Mouse (Mus musculus) cortical plate, adult 2 months (tissue): Measurements from ENCODE around the gene Ifrd2. TPM values are rescaled to one million over a fixed set of nuclear protein-coding genes. Genes with fewer than 3 reads are reported as not detected.

Experiments used
- H3K27ac ChIP-seq: fragments of 200-500 bp; 2 replicates; pipeline ENCODE4 v1.5.1; 2012; ENCODE audit warnings: low read length, control low read depth, inconsistent platforms; ENCODE audit not compliant: insufficient read depth
- H3K4me1 ChIP-seq: fragments of 200-500 bp; 2 replicates; pipeline ENCODE4 v1.6.1; 2011; ENCODE audit warnings: low read length; ENCODE audit not compliant: control insufficient read depth, insufficient read depth
- H3K4me3 ChIP-seq: fragments of 200-500 bp; 2 replicates; pipeline ENCODE4 v1.5.1; 2011; ENCODE audit warnings: mild to moderate bottlenecking, low read length, control low read depth; ENCODE audit not compliant: insufficient read depth
- CTCF ChIP-seq: fragments of 200-500 bp; IDR thresholded peaks from 2 replicates; pipeline ENCODE4 v1.5.1; 2011; ENCODE audit warnings: mild to moderate bottlenecking, control low read depth, low read length; ENCODE audit not compliant: insufficient read depth; ENCODE audit errors: extremely low read depth
- POLR2A ChIP-seq: fragments of 200-500 bp; IDR thresholded peaks from 2 replicates; pipeline ENCODE4 v1.6.1; 2011; ENCODE audit warnings: mild to moderate bottlenecking, low read length, control low read depth; ENCODE audit not compliant: insufficient read depth; ENCODE audit errors: extremely low read depth
- polyA plus RNA-seq: library from polyadenylated mRNA; depleted of rRNA; stranded (reverse); fragments of >200 nt; gene quantifications from 2 replicates; pipeline ENCODE4 v1.2.3, GENCODE M21; 2012; rRNA removed

The Ifrd2 gene
- polyA plus RNA-seq, 1 experiment: 16.3 TPM

GRCm38 (mm10) chr9:107632478-107632877, 45.0 kb downstream of the Ifrd2 start:
- Histone ChIP-seq H3K27ac (peak overlapping the region; percentile 85), H3K4me3 (peak overlapping the region; percentile 62), H3K4me1 (peaks cover 11% of the 10 kb centered on the region)
- no peak for TF ChIP-seq CTCF
- no peak for TF ChIP-seq POLR2A

DNA sequence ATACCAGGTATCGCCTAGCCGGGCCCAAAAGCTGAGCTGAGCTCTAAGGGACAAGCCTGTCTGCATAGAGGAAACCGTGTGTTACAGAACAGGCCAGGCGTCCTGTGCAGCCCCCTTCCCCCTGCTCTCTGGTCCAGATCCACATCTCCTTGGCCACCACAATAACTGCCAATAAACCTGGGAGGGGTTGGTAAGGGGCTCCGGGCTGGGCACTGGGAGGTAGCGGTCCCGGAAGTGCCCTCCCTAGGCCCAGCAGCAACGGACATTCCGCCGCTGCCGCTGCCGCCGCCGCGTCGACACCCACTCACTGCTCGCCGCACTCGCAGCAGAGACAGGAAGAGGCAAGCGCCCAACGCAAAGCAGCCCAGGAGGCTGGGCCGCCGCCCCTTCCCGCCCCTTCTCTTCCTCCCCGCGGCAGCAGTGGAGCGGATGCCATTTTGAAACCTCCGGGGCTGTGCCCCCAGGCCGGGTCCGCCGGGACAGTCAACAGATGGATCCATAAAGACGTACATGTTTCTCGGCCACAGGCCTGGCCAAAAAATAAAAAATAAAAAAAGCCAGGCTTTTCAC, 45.7 kb downstream of the Ifrd2 start:
- peak overlapping the region; percentile 62 for H3K4me3 ChIP-seq
- H3K27ac ChIP-seq: peak overlapping the region; percentile 85
- TF ChIP-seq CTCF: no peak
- peak; percentile 63; the same call in 1 of the 2 replicates for TF ChIP-seq POLR2A
- H3K4me1 ChIP-seq: peaks cover 6% of the 10 kb centered on the region

DNA sequence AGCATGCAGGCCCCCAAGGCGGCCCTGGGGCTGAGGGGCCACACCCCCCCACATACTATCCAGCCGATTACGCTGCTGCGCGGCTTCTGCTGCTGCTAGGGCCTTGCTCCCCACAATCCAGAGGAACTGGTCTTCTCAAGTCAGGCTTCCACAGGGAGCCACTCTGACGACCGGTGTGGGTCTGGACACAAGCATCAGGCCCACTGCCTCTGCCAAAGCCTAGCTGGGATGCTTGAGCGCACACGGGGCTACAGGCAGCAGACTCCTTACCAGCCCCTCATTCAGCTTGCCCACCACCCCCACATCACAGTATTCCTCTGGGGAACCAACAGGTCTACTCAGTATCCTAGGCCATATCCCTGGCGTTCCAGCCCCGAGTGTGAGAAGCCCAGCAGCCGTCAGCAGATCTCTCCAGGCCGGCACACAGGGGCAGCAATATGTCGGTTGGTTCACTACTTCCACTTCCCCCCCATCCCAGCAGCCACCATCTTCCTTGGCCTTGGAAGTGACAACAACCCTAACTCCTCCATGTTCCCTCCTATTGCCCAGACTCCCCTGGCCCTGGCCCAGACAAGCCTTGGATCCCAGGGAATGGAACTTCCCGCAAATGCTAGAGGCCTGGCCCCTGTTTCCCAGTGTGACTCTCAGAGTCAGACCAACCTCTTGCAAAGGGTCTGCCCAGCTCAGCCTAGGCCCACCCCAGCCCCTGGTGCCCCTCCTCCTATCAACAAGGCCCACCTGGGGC, 46.4 kb downstream of the Ifrd2 start:
- H3K4me1 ChIP-seq: peaks cover 6% of the 10 kb centered on the region
- peak overlapping the region; percentile 62 for H3K4me3 ChIP-seq
- H3K27ac ChIP-seq: peak overlapping the region; percentile 85
- TF ChIP-seq POLR2A: no peak
- no peak for TF ChIP-seq CTCF

DNA sequence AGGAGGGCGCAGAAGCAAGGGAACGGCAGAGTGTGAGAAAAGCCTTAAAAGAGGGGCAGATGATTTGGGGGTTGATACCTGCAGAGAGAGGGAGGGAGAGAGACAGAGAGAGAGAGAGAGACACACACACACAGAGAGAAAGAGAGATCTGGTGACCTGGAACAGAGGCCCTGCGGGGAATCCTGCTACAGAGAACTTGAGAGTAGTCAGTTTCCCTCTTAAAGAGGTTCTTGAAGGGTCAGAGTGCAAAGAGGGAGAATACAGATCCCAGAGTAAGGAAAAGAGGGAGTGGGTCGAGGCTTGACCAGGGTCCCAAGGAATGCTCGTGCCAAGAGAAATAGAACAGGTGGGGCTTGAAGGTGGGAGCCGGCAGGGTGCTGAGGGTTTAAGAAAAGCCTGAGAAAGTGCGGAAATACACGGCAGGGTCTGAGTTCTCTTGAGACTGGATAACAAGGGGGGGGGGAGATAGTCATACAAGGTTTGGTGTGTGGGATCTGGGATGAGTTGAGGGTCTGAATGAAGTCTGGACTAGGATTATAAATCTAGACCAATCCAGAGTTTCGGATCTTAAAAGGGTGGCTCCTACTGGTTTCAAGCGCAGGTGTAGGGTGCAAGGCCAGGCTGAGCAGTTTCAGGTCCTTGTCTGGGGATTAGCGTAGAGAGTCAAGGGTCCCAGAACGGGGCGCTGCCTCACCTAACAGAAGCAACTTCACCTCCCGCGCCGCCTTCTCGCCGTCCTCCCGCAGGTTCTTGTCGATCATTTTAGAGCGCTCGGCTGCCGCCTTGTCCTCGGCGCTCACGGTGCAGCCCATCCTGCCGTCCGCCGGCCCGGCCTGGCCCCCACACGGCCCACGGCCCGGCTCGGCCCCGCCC, 47.2 kb downstream of the Ifrd2 start:
- Histone ChIP-seq H3K4me3 (peak overlapping the region; percentile 62), H3K27ac (peak overlapping the region; percentile 48), H3K4me1 (peaks cover 4% of the 10 kb centered on the region)
- no peak for TF ChIP-seq CTCF
- TF ChIP-seq POLR2A: no peak

- Histone ChIP-seq H3K27ac (peak within 1 kb of the TSS; percentile 48), H3K4me3 (peak within 1 kb of the TSS; percentile 62), H3K4me1 (peaks cover 4% of the 10 kb centered on the region)
- peak; percentile 93 for TF ChIP-seq POLR2A
- TF ChIP-seq CTCF: no peak
Observed at GRCm38 (mm10) chr9:107635279-107636028, 48.0 kb downstream of the Ifrd2 start, which contains the start of gene Gnai2. Gene Gnai2, minus strand, starts transcription at chr9:107635367.

DNA sequence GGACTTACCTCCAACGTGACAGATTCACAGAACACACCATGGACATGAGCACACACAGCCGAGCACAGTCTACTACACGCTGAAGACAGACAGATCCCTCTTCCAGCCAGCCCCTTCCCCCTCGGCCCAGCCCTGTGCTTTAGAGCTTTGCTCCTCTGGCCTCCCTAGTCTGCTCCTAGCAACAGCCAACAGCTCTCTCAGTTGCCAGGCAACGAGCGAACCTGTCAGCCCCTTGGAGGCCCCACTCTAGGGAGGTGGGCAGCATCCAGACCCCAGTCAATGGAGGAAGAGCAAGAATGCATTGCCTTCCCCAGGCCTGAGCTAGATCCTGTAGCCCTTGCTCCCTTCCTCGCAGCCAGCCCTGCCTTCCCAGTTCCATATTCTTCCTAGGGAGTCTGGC, 49.6 kb downstream of the Ifrd2 start:
- no peak for TF ChIP-seq POLR2A
- TF ChIP-seq CTCF: no peak
- Histone ChIP-seq H3K4me3 (no peak overlapping the region), H3K27ac (no peak overlapping the region), H3K4me1 (peaks cover 4% of the 10 kb centered on the region)

- H3K4me1 ChIP-seq: no peaks in the 10 kb centered on the region
- no peak overlapping the region for H3K27ac ChIP-seq
- TF ChIP-seq POLR2A: no peak
- no peak for TF ChIP-seq CTCF
- no peak overlapping the region for H3K4me3 ChIP-seq
Observed at GRCm38 (mm10) chr9:107640257-107640772, 52.9 kb downstream of the Ifrd2 start.

- TF ChIP-seq POLR2A: no peak
- no peak for TF ChIP-seq CTCF
- H3K4me3 ChIP-seq: no peak overlapping the region
- no peak overlapping the region for H3K27ac ChIP-seq
- no peaks in the 10 kb centered on the region for H3K4me1 ChIP-seq
Observed at GRCm38 (mm10) chr9:107641666-107642065, 54.2 kb downstream of the Ifrd2 start.

Other genes with a start within 250 kb of the Ifrd2 start
- gene Hemk1, start 249.3 kb upstream of the Ifrd2 start, polyA plus RNA-seq: 33.0 and 33.7 TPM in 2 replicates
- gene 6430571L13Rik, start 247.0 kb upstream of the Ifrd2 start, polyA plus RNA-seq: 5.1 and 5.2 TPM in 2 replicates
- gene Cacna2d2, start 188.0 kb upstream of the Ifrd2 start, polyA plus RNA-seq: 29.2 and 32.9 TPM in 2 replicates
- gene Tmem115, start 53.7 kb upstream of the Ifrd2 start, polyA plus RNA-seq: 35.4 and 36.5 TPM in 2 replicates
- 29.5 and 31.3 TPM in 2 replicates for gene Cyb561d2, start 45.4 kb upstream of the Ifrd2 start, polyA plus RNA-seq
- 66.7 and 67.2 TPM in 2 replicates for gene Nprl2, start 45.4 kb upstream of the Ifrd2 start, polyA plus RNA-seq
- 6.0 and 6.7 TPM in 2 replicates for gene Zmynd10, start 40.3 kb upstream of the Ifrd2 start, polyA plus RNA-seq
- 24.4 and 24.5 TPM in 2 replicates for gene Rassf1, start 36.1 kb upstream of the Ifrd2 start, polyA plus RNA-seq
- 139 and 143 TPM in 2 replicates for gene Tusc2, start 24.4 kb upstream of the Ifrd2 start, polyA plus RNA-seq
- gene Hyal2, start 19.7 kb upstream of the Ifrd2 start, polyA plus RNA-seq: 9.7 and 10.3 TPM in 2 replicates
- 5.0 and 5.7 TPM in 2 replicates for gene Hyal1, start 10.7 kb upstream of the Ifrd2 start, polyA plus RNA-seq
- 13.8 and 13.9 TPM in 2 replicates for gene Naa80, start 8.8 kb upstream of the Ifrd2 start, polyA plus RNA-seq
- gene Hyal3, start 6.8 kb upstream of the Ifrd2 start, polyA plus RNA-seq: 0.44 and 0.48 TPM in 2 replicates
- 2.4 and 4.3 TPM in 2 replicates for gene Sema3b, start 21.6 kb downstream of the Ifrd2 start, polyA plus RNA-seq
- gene Gnai2, start 47.7 kb downstream of the Ifrd2 start, polyA plus RNA-seq: 283 and 286 TPM in 2 replicates
- gene Slc38a3, start 81.9 kb downstream of the Ifrd2 start, polyA plus RNA-seq: 134 and 156 TPM in 2 replicates
- gene Gnat1, start 92.1 kb downstream of the Ifrd2 start, polyA plus RNA-seq: 0.40 and 0.42 TPM in 2 replicates
- gene Sema3f, start 122.8 kb downstream of the Ifrd2 start, polyA plus RNA-seq: 29.1 and 30.1 TPM in 2 replicates
- 138 and 156 TPM in 2 replicates for gene Rbm5, start 183.4 kb downstream of the Ifrd2 start, polyA plus RNA-seq